Mouse (Mus musculus) cerebellum, postnatal 10 days (tissue): Measurements from ENCODE around the gene Fermt2.

Experiments used
- DNase-seq, 2 experiments: peaks; one replicate each; pipeline ENCODE4 v3.0.0; 2021; ENCODE audit warnings: mixed read lengths in 2 of 2

The Fermt2 gene

GRCm38 (mm10) chr14:45529411-45530363 lies at the start of gene Fermt2:
Gene Fermt2, minus strand, starts transcription at chr14:45530118.
- DNase-seq = peak; percentile 88 to 90

- DNase-seq = peak; percentile 83 to 87
Observed at GRCm38 (mm10) chr14:45566066-45566937, 36.4 kb upstream of the Fermt2 start.

DNA sequence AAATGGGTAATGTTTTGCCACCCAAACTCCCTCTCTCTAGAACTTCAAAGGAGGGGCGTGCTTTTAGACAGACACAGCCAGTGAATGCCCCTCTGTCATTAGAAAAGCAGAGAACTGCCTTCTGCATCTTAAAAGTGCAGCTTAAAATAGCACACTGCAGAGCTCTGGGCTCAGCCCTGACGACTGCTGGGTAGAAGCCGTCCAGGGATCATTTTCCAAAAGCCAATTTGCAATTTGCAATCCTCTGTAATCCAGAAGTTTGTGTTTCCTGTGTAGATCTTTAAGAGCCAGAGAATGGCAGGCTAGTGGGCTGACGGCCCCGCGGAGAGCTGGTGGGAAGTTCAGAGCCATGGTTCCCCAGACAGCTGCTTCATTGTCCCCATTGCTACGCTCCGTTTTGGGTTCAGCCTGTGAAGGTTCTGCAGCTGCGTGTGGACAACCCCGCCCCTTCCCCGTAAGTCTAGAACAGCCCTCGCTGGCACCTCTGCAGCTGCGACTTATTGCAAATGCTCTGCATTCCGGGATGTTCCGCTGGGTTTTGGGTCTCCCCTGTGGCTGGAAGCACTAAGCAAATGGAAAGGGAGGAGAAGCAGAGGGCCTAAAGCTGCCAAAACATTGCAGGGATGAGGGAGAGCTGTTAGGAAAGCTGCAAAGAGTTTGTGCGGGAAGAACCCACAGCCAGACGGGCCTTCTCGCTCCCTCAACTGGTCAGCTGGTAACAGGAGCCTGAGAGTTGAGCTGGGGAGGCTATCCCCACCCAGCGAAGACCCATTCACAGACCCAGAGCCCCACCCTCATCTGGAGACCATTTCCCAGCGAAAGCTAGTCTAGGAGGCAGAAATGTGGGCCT lies 35.5 kb upstream of the Fermt2 start:
- peak; percentile 17 to 25 for DNase-seq

DNA sequence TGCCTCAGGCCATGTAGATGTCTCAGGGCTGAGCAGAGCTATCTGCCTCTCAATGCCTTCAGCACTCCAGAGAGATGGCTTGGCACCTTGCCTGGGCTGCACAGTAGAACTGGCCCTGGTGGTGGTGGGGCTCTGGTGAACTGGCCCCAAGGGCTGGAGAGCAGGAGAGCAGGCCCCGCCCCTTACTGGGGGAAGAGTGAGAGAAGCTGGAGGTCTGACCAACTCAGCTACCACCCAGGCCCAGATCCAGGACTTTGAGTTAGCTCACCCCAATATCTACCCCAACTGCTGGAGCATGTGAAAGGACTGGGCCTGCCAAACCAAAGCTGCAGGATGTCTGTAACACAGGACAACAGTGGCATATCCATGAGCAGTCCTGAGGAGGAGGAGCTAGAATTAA lies 33.7 kb upstream of the Fermt2 start:
- peak; percentile 66 to 75 for DNase-seq

DNA sequence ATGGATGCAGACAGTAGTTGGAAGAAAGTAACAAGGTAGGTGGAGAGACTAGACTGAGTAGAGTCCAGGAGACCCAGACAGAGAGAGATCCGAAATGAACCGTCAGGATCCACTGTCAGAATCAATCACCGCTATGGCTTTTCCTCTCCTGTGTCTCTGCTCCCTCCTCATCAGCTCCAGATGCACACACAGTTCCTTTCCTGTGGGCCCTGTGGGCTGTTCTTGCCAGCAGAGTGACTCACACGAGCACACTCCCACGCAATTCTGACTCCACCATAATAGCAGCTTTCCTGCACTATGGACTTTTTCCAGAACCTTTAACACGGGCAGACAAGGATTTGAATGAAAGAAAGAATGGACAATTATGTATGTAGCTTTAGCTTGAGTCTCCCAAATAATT lies 31.8 kb upstream of the Fermt2 start:
- no peak for DNase-seq

DNA sequence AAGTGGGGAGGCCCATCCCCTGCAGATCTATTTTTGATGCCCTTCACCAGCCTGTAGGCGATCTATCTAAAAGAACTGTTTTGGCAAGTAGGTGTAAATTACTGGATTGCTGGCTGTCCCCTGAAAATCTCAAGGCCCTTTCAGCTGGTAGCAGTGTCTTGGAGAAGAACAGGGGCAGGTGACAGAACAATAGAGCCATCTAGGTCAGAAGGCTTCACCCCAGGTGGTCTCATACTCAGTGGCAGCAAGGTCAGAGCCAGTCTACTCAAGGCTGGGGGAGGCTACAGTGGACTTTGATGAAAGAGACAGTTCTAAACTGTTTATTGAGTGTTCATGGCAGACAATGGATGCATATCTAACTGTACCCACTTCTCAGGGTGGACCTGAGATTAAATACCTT lies 29.1 kb upstream of the Fermt2 start:
- DNase-seq = no peak

DNA sequence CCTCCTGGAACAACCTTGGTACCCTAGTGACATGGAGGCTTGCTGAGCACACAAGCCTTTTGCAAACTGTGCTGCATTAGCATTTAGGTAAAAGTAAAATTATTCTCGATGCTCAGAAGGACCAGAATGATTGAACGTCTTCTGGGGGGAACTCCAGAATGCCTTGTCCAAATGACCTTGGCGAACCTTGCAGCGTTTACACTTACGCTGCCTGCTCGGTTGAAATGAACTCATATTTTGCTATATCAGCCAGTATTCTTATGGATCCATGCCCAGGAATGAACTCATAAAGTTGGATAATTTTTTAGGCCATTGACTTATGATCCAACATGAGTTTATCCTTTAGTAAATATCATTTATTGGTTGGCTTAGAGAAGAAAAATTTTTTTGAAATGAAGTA lies 24.4 kb upstream of the Fermt2 start:
- no peak for DNase-seq

- DNase-seq = peak; percentile 46 to 55
Observed at GRCm38 (mm10) chr14:45553854-45554253, 23.9 kb upstream of the Fermt2 start.

- DNase-seq = no peak
Observed at GRCm38 (mm10) chr14:45552431-45552830, 22.5 kb upstream of the Fermt2 start.

DNA sequence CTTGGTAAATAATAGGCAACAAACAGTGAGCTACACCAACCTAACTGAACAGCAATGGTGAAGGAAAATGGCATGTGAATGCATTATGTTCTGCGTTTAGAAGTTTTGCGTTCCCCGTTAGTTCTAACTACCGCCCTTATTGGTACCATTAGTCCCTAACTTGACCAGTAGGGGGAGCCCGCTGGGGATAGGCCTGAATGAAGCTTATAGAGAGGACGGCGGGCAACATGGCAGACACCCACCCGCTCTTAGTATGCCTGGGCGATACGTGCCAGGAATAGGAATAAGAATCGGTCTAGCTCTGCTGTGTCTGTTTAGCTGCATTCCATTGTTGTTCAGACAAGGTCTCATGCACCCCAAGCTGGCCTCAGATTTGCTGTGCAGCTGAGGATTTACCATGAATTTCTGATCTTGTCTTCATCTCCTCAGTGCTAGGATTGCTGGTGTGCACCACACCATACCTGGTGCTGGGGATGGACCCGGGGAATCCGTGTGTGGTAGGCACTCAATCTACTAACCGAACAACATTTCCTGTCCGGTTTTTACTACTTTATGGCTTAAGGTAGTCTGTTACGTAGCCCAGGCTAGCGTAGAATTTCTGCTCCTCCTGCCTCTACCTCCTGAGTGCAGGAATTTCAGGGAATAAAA lies 21.3 kb upstream of the Fermt2 start:
- peak; percentile 70 to 75 for DNase-seq

GRCm38 (mm10) chr14:45550010-45550647 lies 20.2 kb upstream of the Fermt2 start:
- DNase-seq = peak in 1 of 2 experiments; percentile 33

GRCm38 (mm10) chr14:45548118-45548517 lies 18.2 kb upstream of the Fermt2 start:
- DNase-seq = no peak

DNA sequence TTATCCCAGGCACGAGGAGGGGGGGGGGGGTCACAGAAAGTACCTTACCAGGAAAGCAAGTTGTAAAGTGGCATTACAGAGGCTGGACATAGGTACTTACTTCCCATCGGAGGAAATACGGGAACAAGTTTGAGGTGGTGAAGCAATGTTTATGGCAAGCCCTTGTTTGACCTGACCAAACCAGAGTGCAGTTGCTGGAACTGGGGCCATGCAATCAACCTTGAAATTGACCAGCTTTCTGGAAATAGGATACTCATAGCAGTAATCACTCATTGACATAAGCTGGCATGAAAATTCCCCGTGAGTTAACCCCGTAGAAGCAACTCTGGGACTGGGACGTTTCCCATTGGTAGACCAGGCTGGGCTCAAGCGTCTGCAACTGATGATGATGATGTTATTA lies 15.0 kb upstream of the Fermt2 start:
- no peak for DNase-seq

DNA sequence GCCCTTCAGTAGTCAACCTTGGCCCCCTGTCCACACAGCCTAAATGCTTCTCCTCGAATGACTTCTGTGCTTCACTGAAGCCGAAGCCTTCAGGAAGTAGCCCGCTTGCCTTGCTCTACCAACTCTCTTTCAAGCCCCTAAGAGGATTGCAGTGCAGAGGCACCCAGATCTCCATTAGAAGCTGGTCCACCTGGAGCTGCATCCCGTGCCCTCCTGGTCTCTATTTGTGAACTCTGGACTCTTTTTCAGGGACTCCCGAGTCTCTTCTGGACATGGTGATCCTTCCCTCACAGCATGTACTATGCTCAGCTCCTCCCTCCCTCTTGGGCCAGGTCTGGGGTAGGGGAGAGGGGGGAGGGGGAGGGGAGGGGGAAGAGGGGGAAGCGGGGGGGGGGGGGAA lies 14.1 kb upstream of the Fermt2 start:
- no peak for DNase-seq

DNA sequence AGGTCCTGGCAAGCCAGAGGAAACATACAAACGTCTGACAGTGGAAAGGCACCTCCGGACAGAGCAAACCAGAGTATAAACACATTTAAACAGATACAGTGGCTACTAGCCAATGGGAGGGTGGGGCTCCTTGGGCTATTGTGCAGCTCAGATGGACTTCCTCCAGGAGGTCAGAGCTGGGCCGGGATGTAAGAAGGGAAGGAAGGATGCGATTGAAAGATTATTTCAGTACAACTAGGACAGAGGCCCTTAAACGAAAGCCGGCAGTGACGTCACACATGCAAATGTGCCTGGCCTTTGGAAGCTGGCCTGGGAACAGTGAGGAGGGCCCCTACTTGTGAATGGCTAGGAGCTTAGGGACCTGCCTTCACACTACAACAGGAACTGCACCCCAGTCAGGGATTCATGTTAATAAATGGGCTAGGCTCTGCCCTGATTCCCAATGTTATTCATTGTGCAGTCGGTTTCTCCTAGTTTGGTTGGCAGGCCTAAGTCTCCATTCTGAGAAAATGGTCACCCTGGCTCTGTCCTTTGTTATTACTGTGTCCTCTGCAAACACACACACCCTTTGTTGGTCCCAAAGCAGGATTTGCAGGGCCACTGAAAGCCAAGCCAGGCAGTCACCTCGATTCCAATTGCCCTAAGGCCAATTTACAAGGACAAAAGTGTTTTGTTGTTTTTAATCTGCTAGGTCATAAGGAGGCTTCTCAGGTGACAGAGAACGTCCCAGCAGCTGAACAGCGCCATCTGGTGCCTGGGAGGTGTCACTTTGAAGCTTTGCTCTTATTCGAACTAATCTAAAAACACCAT lies 9.9 kb upstream of the Fermt2 start:
- peak; percentile 82 to 83 for DNase-seq

GRCm38 (mm10) chr14:45530364-45531345 lies 737 bp upstream of the Fermt2 start:
- peak in 1 of 2 experiments; percentile 56 for DNase-seq

- peak in 1 of 2 experiments; percentile 23 for DNase-seq
Observed at GRCm38 (mm10) chr14:45528861-45529260, 1.1 kb downstream of the Fermt2 start.

DNA sequence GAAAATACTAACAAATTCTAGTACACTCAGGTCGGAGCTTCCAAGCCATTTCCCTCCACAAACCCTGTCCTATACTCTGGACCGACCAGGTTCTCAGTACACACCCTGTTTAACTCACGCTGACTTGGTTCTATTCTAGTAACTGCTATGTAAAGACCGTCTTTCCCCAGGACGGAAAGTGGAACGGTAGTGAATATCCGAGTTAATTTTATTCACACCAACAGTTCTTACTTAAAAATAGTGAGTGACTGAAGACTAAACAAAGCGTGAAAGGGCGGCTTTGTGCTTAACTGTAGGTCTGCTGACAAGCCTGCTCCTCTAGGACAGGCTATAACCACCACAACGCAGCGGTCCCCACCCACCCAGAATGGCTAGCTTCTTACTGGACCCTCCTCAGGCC lies 14.1 kb downstream of the Fermt2 start:
- DNase-seq = no peak

GRCm38 (mm10) chr14:45510787-45511186 lies 19.1 kb downstream of the Fermt2 start:
- peak; percentile 13 to 28 for DNase-seq
